Mouse (Mus musculus): ENCODE data around the gene Srrm3. TPM values are rescaled to one million over a fixed set of nuclear protein-coding genes. Genes with fewer than 3 reads are reported as not detected.

Srrm3 gene
- polyA plus RNA-seq, 1 experiment = 90.2 TPM

- no peak for DNase-seq (ENCODE audit: extremely low spot score in 1 of 2, low spot score in 1 of 2)
Measured at GRCm38 (mm10) chr5:135903058-135903457, 96.4 kb downstream of the Srrm3 start.

- DNase-seq (ENCODE audit: extremely low spot score in 1 of 2, low spot score in 1 of 2) = peak; percentile 91 to 96
Measured at GRCm38 (mm10) chr5:135903551-135904151, 97.0 kb downstream of the Srrm3 start.

- no peak for DNase-seq (ENCODE audit: extremely low spot score in 1 of 2, low spot score in 1 of 2)
Measured at GRCm38 (mm10) chr5:135904259-135904658, 97.6 kb downstream of the Srrm3 start.

GRCm38 (mm10) chr5:135905320-135906225 is 98.9 kb downstream of the Srrm3 start:
- no peak for DNase-seq (ENCODE audit: extremely low spot score in 1 of 2, low spot score in 1 of 2)

GRCm38 (mm10) chr5:135906846-135907245 is 100.2 kb downstream of the Srrm3 start:
- DNase-seq (ENCODE audit: extremely low spot score in 1 of 2, low spot score in 1 of 2) = no peak

GRCm38 (mm10) chr5:135907256-135907655 is 100.6 kb downstream of the Srrm3 start:
- no peak for DNase-seq (ENCODE audit: extremely low spot score in 1 of 2, low spot score in 1 of 2)

GRCm38 (mm10) chr5:135908185-135908584 is 101.5 kb downstream of the Srrm3 start:
- peak in 1 of 2 experiments; percentile 79 for DNase-seq (ENCODE audit: extremely low spot score in 1 of 2, low spot score in 1 of 2)

GRCm38 (mm10) chr5:135908989-135909388 is 102.3 kb downstream of the Srrm3 start:
- DNase-seq (ENCODE audit: extremely low spot score in 1 of 2, low spot score in 1 of 2) = no peak

- no peak for DNase-seq (ENCODE audit: extremely low spot score in 1 of 2, low spot score in 1 of 2)
Measured at GRCm38 (mm10) chr5:135909646-135910045, 103.0 kb downstream of the Srrm3 start.

GRCm38 (mm10) chr5:135910813-135911212 is 104.1 kb downstream of the Srrm3 start:
- no peak for DNase-seq (ENCODE audit: extremely low spot score in 1 of 2, low spot score in 1 of 2)

- DNase-seq (ENCODE audit: extremely low spot score in 1 of 2, low spot score in 1 of 2) = no peak
Measured at GRCm38 (mm10) chr5:135911633-135912220, 105.0 kb downstream of the Srrm3 start.

GRCm38 (mm10) chr5:135913201-135913600 is 106.5 kb downstream of the Srrm3 start:
- DNase-seq (ENCODE audit: extremely low spot score in 1 of 2, low spot score in 1 of 2) = no peak

- DNase-seq (ENCODE audit: extremely low spot score in 1 of 2, low spot score in 1 of 2) = no peak
Measured at GRCm38 (mm10) chr5:135914156-135914555, 107.5 kb downstream of the Srrm3 start.

- no peak for DNase-seq (ENCODE audit: extremely low spot score in 1 of 2, low spot score in 1 of 2)
Measured at GRCm38 (mm10) chr5:135916051-135916565, 109.4 kb downstream of the Srrm3 start.

GRCm38 (mm10) chr5:135916601-135917000 is 109.9 kb downstream of the Srrm3 start:
- DNase-seq (ENCODE audit: extremely low spot score in 1 of 2, low spot score in 1 of 2) = no peak

GRCm38 (mm10) chr5:135917327-135918058 is 110.8 kb downstream of the Srrm3 start:
- no peak for DNase-seq (ENCODE audit: extremely low spot score in 1 of 2, low spot score in 1 of 2)

GRCm38 (mm10) chr5:135918059-135918437 is 111.4 kb downstream of the Srrm3 start:
- DNase-seq (ENCODE audit: extremely low spot score in 1 of 2, low spot score in 1 of 2) = no peak

GRCm38 (mm10) chr5:135918593-135918992 is 111.9 kb downstream of the Srrm3 start:
- no peak for DNase-seq (ENCODE audit: extremely low spot score in 1 of 2, low spot score in 1 of 2)

- DNase-seq (ENCODE audit: extremely low spot score in 1 of 2, low spot score in 1 of 2) = no peak
Measured at GRCm38 (mm10) chr5:135919902-135920301, 113.2 kb downstream of the Srrm3 start.

- no peak for DNase-seq (ENCODE audit: extremely low spot score in 1 of 2, low spot score in 1 of 2)
Measured at GRCm38 (mm10) chr5:135923901-135924300, 117.2 kb downstream of the Srrm3 start.

Data from frontal cortex, adult 2 months (tissue).